Mouse (Mus musculus): ENCODE measurements at regions not wholly inside any gene's neighbourhood (a gene's known extent, or its start where the extent isn't known, plus 50 kb on each side); places are given as distances from the start of the nearest gene placed in this dataset.

DNA sequence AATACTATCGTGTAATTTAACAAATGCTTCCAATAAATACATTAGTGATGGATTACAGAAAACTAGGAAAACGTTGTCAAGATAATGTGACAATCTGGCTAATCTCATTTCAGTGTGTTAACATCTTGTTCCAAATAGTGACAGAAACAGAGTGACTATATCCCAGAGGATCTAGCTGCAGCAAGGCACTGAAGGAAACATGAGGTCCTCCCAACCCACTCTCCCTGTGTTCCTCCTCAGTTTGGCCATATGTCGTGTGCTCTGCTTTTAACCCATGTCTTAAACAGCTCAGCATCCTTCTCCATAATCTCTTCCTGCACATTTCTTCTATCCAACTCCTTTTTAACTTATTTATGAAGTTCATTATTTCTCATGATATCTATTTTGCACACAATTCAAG, 223.6 kb upstream of the Lyplal1 start:
- ATAC-seq (replicated peaks; ENCODE audit: low FRiP score, low TSS enrichment, poor library complexity, severe bottlenecking) = no peak

DNA sequence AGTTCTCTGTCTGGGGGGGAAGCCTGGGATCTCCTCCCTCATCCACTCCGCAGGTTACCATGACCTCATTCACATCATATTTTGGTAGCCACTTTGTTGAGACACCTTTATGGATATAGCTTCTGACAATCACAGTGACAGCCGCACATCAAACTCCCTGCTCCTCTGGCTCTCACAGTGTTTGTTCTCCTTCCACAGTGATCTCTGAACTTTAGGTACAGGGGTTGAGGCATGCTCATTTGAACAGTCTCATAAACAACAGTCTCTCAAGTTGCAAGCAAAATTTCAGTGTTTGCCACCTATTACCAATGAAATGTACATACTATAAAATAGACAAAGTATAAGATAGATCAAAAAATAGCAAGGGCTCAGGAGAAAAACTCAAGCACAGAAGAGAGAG, 200.2 kb upstream of the Lyplal1 start:
- no peak for ATAC-seq (replicated peaks; ENCODE audit: low FRiP score, low TSS enrichment, poor library complexity, severe bottlenecking)

DNA sequence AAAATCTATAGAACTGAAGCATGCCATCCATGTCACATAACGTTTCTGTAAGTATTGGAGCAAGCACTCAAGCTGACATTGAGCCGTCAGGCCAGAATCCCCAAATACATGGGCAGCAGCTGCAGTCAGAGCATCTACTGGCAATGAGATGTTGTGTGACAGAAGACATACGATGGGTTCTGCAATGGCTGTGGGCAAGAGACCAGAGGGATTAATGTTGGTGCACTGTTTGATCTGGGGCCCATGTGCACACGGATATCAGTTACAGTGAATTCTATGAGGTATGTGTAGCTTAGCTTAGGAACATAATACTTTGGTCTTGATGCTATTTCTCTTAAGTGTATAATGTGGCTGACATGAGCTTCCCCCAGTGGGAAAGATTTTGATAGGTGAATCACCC, 197.1 kb upstream of the Lyplal1 start:
- ATAC-seq (replicated peaks; ENCODE audit: low FRiP score, low TSS enrichment, poor library complexity, severe bottlenecking) = no peak

DNA sequence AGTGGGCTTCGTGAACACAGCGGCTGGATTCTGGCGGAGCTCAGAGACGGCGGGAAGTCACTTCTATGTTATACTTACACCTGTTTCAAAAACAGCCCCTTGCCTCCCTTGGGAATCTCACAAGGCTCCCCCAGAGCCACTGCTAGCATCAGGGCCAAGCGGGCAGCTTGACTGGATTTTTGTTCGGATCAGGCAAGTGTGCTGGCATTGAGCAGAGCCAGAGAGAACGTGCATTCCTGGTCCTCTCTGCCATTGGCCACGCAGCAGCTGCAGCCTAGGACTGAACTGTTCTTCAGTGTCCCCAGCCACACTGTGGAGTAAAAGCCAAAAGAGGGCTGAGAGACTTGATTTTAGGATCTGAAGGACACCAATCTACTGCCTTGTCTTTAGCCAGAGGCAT, 195.6 kb upstream of the Lyplal1 start:
- ATAC-seq (replicated peaks; ENCODE audit: low FRiP score, low TSS enrichment, poor library complexity, severe bottlenecking) = no peak

DNA sequence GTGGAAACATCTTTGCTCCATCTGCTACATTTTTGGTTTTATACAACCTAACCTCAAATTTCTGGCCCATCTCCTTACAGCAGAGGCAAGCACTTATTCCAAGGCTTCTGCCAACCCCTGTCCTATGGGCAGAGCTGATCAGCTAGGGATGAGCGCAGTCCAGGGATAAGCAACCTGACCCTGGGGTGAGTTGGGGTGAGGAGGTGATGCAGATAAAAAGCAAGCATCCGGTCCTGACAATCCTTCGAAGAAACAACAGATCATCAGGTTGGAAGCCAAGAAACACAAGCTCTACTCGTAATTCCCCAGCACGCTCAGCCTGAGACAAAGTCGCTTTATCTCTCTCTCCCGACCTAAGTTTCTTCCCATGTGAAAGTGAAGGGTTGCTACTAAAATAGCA, 194.9 kb upstream of the Lyplal1 start:
- ATAC-seq (replicated peaks; ENCODE audit: low FRiP score, low TSS enrichment, poor library complexity, severe bottlenecking) = no peak

DNA sequence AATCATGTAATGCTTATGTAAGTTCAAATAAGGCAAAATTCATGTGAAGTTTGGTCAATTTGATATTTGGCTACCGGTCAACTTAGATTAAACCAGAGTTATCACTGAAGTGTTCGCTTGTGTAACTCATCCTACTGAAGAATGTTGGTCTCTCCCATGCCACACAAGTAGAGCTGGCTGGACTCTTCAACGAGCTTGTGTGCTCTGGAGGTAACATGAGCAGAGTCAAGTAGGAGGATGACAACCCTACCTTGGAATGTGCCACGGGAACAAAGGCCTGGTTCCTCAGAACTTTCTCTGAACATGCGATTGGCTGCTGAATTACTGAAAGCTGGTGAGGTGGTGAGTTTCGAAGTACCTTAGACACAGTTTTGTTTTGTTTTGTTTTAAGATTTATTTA, 190.5 kb upstream of the Lyplal1 start:
- ATAC-seq (replicated peaks; ENCODE audit: low FRiP score, low TSS enrichment, poor library complexity, severe bottlenecking) = no peak

DNA sequence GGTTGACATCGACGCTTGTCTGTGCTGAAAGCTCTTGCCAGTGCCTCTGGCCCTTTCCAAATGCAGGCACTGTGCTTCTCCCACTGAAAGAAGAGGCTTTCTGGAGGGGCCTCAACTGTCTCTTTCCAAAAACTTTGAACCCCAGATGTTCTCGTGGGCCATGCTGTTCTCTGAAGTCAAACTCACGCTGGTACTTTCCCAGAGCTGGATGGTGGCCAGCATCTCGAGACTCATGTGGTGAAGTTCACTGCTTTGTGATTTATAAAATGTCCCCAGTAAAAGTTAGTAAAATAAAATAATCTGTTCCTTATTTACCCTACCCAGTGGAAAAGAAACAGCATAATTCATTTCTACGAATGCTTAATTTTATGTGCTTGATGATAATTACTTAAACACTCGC, 180.4 kb upstream of the Lyplal1 start:
- no peak for ATAC-seq (replicated peaks; ENCODE audit: low FRiP score, low TSS enrichment, poor library complexity, severe bottlenecking)

DNA sequence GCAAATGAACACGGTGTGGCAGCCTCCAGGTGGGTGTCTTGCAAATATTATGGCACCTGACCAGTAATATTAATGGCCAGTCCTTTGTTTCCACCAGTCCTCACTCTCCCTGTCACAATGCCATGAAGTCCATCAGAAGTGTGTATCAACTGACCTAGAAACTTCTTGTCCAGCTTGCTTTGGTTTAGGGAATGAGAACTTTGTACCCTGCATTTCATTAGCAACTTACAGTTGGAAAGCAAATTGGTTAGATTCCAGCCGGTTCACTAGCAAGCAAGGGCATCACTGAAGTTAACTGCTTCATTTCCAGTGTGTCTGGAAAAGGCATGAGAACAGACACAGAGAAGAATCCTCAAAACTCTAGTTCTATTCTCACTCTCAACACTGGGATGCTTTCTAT, 178.1 kb upstream of the Lyplal1 start:
- no peak for ATAC-seq (replicated peaks; ENCODE audit: low FRiP score, low TSS enrichment, poor library complexity, severe bottlenecking)

DNA sequence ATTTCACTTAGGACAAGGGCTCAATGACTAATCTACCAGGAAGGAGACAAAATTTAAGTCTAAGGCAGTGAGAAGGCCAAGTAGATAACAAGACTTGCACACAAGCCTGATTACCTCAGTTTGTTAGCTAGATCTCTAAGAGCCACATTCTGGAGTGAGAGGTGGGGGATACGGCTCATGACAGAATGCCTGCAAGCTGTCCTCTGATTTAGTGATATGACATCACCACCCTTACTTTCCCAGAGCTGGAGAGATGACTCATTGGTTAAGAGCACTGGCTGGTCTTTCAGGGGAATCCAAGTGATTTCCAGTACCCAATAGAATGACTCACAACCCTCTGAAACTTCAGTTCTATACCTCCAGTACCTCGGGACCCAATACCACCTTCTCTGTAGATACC, 177.5 kb upstream of the Lyplal1 start:
- ATAC-seq (replicated peaks; ENCODE audit: low FRiP score, low TSS enrichment, poor library complexity, severe bottlenecking) = no peak

DNA sequence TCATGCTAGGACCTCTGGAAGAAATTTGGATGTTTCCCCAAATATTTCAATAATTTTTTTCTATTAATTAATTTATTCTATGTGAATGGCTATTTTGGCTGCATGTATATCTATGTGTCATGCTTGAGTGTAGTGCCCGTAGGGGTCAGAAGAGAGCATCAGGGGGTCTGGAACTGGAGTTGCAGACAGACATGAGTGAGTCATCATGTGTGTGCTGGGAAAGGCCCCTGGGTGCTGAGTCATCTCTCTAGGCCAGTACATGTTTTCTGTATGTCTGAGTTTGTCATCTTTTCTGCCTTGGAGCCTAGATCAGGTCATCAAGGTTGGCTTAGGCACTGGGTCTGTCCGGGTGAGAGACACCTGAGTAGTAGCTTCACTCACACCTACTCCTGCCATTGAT, 172.0 kb upstream of the Lyplal1 start:
- no peak for ATAC-seq (replicated peaks; ENCODE audit: low FRiP score, low TSS enrichment, poor library complexity, severe bottlenecking)

DNA sequence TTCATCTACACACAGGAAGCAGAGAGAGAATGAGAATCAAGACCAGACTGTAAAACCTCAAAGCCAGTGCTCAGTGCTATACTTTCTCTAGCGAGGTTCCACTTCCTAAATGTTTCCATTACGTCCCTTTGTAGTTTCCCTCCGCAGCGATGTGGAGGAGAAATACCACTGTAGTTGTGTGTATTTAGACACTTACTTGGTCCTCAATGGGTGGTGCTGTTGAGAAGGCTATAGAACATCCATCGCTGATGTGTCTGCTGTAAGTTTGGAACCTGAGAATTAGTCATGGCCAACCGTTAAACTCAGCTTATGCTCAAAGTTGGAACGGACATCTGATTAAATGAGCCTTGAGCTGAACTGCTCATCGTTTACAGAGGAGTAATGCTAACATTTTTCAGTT, 170.7 kb upstream of the Lyplal1 start:
- ATAC-seq (replicated peaks; ENCODE audit: low FRiP score, low TSS enrichment, poor library complexity, severe bottlenecking) = no peak

DNA sequence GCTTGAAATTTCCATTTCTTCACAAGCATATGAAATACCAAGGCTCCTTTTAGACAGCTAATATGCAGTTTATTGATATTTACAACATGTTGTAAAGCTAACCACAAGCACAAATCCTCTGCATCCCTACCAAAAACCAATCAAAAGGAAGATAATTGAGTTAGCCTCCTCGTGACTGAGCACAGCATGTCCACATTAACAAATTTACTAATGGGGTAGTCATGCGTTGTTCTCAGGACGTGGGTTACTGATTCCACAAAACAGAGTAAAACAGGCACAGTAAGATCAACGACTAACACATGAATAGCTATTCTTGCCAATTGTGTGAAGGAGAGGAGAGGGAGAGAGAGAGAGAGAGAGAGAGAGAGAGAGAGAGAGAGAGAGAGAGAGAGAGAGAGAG, 169.3 kb upstream of the Lyplal1 start:
- no peak for ATAC-seq (replicated peaks; ENCODE audit: low FRiP score, low TSS enrichment, poor library complexity, severe bottlenecking)

DNA sequence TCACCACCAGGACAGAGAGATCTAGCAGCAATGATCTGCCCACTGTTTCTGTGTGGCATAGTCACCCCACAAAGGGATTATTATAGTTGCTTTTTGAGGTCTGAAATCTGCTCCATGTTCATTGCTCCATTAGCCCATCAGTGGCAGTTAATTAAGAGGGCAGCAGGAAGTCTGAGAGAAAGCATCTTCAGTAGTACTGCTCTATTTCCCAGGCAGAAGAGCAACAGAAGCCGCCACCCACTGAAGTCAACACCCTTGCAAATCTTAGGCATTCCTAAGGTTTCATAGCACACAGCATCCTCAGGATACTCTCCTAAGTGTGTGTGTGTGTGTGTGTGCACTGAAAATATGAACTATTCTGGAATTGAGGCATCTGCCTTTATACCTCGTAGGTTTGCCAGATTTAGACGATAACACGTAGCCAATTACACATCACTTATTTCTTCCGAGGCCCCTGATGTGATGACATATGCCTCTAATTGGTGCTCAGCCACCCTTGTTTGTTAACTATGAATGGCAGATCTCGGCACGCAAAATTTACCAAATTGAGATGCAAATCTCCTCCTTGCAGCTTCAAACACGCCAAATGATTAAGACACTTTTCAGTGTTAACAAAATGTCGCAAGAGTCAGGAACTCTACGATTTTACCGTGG, 161.0 kb upstream of the Lyplal1 start:
- ATAC-seq (replicated peaks; ENCODE audit: low FRiP score, low TSS enrichment, poor library complexity, severe bottlenecking) = no peak

DNA sequence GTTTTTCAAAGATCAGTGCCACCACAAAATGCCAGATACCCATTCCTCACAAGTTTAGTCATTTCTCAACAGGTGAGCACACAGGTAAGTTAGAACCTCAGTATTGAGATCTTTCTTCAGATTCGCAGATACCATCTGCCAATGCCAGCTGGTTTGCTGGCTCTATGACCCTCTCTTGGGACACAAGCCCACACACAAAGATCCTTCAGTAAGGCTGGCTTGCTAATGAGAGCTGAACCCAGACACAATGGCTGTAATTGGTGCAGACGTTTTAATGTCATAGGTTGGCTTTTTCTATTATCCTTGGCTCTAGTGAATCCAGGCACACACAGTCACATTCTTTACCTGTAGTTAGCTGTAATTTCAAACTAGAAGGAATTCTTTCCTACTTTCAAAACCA, 154.3 kb upstream of the Lyplal1 start:
- ATAC-seq (replicated peaks; ENCODE audit: low FRiP score, low TSS enrichment, poor library complexity, severe bottlenecking) = no peak

DNA sequence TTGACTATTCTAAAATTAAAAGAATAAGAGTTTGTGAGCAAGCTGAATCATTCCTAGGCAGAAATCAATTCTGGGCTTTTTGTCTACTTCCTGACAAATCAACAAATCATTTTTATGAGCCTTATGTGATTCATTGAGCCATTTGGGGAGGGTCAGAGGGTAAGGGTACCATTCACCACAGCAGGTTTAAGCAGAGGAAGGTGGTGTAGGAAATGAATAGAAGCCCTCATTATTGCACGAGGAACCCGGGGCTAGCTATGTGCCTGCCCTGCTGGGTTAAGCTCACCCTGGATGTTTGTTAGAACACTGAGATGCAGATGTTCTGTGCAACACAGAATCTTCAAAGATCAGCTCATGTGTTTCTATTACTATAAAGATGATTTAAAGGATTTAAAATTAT, 150.2 kb upstream of the Lyplal1 start:
- ATAC-seq (replicated peaks; ENCODE audit: low FRiP score, low TSS enrichment, poor library complexity, severe bottlenecking) = no peak

DNA sequence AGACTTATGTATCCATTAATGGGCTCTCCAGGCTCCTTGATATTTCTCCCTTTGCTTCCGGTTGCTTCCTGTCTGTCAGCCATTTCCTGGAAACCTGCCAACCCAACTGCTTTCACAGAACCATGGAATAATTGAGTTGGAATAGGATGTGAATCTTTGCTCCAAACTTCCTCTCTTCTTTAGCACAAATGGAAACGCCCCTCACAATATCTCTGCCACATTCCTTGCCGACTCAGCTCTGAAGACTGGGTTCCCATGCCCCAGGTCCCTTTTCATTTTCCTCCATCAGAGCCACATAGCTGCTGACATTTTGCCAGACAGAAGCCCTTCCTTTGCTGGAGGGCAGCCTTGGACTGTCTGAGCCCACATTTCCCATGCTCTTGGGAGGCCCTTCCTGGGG, 147.5 kb upstream of the Lyplal1 start:
- ATAC-seq (replicated peaks; ENCODE audit: low FRiP score, low TSS enrichment, poor library complexity, severe bottlenecking) = no peak

DNA sequence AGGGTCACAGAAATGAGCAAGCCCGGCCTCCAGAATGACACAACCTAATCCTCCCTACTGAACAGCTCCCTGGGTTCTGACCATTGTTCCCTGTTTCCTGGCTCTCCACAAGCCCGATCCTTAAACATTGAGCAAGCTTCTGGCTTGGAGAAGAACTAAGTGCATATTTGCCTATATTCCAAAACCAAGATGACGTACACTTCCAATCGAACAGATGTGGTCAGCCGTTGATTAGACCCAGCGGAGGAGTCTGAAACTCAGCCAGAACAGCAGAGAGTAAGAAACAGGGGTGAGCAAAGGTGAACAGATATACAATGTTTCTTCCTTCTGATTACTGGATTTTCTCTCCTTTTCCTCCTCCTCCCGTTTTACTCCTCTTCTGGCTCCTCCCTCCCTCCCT, 146.8 kb upstream of the Lyplal1 start:
- ATAC-seq (replicated peaks; ENCODE audit: low FRiP score, low TSS enrichment, poor library complexity, severe bottlenecking) = no peak

DNA sequence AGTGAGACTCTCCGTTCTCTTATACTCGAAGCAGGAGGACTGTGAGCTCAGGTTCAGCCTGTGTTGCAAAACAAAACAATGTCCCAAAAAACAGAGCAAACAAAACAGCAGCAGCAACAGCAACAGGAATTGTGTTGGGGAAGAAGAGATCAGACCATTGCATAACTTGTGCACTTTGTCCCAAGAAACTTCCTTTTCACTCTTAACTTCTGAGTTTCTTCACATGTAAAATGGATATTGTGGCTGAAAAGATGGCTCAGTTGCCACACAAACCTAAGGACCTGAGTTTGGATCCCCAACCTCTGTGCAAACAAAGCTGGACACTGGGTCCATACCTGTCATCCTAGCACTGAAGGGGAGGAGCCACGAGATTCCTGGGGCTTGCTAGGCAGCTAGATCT, 146.1 kb upstream of the Lyplal1 start:
- no peak for ATAC-seq (replicated peaks; ENCODE audit: low FRiP score, low TSS enrichment, poor library complexity, severe bottlenecking)

DNA sequence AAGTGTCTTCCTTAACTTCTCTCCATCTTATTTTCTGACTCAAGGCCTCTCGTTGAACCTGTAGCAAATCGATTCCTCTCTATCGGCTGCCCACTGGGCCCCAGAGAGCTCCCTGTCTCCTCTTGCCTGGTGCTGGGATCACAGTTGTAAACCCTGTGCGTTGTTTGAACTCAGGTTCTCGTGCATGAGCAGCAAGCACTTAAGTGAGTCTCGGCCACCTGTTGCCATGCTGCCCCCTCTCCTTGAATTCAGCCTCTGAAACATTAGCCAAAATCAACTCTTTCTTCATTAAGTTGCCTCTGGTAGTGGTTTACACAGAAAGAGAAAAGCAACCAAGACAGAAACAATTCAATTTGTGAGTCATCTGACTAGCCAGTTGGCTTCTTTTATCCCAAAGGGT, 144.9 kb upstream of the Lyplal1 start:
- no peak for ATAC-seq (replicated peaks; ENCODE audit: low FRiP score, low TSS enrichment, poor library complexity, severe bottlenecking)

DNA sequence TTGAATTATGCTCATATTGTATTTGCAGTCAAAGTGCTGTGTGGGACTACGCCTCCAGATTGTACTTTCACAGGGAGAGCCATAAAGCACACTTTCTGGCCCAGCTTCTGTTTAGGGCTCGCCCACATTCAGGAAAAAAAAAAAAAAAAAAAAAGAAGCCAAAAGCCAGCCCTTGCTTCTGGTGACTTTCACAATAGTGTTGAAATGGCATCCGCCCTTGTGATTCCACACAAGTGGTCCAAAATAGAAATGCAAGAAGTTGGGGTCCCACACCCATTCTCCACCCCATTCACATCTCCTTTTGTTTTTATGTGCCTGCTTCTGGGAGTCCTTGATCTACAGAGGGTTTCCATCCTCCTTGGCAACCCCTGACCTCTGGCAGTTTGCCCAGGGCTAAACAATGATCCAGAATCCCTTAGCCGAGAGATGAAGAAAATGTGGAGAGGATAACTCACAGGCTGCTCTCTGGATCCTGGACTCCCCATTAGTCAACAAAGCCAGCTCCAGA, 144.3 kb upstream of the Lyplal1 start:
- no peak for ATAC-seq (replicated peaks; ENCODE audit: low FRiP score, low TSS enrichment, poor library complexity, severe bottlenecking)

DNA sequence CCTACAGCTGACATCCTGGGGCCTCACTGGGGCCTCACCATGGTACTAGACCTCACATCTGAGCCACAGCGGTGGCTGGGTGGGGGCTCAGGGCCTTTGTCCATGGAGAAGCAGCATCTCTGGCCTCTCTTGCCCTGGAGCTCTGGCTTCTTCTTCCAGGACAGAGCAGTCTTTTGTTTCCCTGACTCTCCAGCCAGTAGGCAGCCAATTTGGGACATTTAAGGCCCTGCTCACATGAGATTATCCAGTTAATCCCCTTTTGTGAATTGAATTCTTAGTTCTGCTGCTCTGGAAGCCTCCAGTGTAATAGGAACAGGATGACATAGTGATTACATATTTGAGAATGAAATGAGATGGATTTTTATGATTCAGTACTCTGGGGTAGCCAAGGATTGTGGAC, 140.5 kb upstream of the Lyplal1 start:
- ATAC-seq (replicated peaks; ENCODE audit: low FRiP score, low TSS enrichment, poor library complexity, severe bottlenecking) = no peak

DNA sequence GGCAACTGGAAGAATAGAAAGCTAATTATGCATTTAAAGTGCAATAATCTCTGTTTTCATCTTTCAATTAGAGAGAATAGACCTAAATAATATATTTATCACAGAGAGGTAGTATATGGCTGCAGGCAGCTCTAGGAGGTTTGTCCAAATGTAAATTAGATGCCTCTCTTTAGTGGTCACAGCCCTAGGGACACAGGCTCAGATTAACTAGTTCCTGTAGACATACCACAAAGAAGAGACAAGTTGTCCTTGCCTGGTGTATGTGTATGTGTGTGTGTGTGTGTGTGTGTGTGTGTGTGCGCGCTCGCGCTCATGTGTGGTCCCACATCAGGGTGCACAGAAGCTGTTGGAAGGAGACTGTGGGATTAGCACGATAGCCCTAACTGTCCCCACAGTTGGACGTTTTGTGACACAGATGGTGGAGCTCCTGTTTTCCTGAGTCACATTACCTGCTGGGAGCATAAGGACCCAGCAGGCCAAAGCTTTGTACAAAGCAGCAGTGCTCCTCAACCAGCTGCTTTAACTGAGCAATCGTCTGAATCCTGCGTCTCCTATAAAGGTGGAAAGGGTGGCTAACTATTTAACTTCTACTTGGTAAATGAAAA, 138.5 kb upstream of the Lyplal1 start:
- ATAC-seq (replicated peaks; ENCODE audit: low FRiP score, low TSS enrichment, poor library complexity, severe bottlenecking) = no peak
